Mouse (Mus musculus) thymus, postnatal 4 days (tissue): Measurements from ENCODE around the gene Serac1.
"Not testable (repeated sequence)": the region's sequence is repeated elsewhere in the genome, so short reads cannot be mapped to it uniquely, and the experiment has no call there.

Experiments used
- DNase-seq: peaks from one replicate; pipeline ENCODE4 v3.0.0; 2021

Serac1 gene

DNA sequence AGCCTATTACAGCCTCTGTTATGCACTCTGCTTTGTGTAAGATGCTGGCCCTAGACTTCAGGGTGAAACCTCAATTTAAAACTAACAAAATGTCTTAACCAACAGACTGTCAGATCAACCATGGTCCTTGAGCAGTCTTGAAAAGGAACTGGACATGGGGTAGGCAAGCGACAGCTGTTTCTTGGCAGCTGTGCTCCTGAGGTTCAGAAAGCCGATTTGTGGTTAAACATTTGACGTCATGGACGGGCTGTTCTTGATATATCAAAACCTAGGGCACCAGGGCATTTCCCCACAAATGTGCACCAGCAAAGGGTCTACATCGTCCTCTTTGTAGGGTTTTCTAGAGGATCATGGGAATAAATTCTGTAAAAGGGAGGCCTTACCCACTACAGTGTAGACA is 16.0 kb downstream of the Serac1 start:
- DNase-seq, result no peak

DNA sequence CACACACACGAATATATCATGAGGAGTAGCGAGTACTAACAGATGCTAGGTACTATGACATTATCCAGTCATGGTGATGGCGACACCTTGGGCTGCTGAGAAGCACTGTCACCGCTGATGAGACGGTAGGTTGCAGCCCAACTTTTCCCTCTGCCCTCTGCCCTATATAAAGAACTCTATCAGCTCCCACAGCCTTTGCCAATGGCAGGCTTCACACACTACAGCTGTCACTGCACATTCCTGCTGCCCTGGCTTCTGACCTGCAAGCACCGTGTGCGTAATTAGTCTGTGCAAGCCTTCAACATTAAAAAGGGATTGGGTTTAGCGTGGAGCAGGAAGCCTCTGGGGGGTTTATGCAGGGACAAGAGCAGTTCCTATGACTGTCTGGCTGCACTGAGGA is 16.7 kb downstream of the Serac1 start:
- no peak for DNase-seq

DNA sequence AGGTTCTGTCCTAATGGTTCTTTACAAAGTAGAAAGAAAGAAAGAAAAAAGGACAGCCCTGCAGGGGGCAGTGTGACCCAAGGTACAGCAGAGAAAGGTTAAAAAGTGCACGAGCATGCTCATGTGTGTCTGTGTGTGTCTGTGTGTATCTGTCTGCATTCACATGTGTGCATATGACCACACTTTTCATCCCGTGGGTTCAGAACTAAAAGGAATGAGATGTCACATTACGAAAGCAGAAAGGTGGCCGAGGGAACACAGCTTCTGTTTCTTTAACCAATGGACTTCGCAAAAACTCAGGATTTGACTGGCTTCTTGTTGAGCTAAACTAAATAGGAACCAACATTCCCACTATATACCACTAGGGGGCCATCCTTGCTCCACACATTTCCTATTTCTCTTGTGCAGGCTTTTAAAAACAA is 24.6 kb downstream of the Serac1 start:
- peak; percentile 84 for DNase-seq

DNA sequence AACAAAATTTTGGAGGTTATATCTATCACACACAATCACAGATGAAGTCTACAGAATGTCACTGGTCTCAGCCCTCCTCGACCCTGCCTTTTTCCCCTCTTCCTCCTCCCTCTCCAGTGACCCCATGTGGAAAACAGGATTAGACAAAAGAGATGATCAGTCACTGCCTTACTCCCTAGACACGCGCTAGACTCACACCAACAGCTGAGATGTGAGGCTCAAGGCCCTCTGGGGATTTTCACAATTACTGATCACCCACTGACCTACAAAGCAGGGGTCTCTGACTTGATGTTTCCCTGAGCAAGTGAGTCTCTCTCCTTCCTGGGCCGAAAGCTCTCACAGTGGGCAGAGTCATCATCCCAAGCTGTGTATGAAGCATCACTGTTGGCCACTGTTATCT is 26.7 kb downstream of the Serac1 start:
- DNase-seq, result no peak

DNA sequence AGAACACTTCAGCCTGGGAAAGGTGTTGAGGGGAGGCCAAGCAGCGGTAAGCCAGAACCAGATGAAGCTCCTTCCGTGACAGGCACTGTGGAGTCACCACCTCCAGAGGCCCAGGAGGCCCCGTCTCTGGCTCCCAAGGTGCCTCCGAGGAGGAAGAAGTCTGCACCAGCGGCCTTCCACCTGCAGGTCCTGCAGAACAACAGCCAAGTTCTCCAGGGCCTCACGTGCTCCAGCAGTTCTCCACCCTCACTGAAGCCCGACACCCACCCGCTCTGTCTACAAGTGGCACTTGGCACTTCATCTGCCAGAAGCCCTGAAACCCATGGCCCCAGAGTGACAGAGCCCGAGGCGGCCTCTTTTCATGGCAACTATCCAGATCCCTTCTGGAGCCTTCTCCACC is 42.0 kb downstream of the Serac1 start:
- DNase-seq, result no peak

DNA sequence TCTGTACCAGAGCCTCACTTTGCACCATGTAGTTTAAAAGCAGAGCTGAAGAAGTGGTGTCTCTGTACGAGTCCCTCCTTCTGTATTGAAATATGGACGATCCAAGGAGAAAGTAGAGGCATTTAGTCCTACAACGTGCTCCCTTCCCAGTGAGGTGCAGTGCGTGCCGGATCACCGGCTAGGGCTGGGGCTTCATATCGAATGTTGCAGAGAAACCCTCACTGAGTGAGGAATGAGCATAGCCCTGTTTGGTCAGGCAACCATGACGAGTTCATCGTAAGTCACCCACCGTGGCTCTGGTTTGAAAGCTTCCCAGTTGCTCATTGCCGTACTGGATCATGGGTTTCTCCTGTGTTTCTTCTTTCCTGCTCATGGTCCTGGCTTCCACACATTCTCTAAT is 42.7 kb downstream of the Serac1 start:
- no peak for DNase-seq

DNA sequence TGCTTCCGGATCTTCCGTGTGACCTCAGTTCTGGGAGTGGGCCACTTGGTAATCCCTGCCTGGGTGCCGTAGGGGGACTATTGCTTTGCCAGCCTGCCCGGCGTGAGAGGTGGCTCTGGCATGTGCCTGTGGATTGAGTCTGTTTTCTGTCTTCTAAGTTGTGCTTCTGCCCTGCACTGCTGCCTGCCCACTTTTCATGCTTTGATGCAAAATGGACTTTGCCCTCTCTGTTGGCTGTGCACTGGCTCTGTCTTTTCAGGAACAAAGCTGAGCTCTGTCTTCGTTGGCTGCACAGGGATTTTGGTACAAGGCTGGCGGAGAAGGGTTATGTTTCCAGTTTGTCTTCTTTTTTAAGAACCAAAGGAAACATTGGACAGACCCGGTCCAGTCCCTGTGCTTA is 43.1 kb downstream of the Serac1 start:
- no peak for DNase-seq

DNA sequence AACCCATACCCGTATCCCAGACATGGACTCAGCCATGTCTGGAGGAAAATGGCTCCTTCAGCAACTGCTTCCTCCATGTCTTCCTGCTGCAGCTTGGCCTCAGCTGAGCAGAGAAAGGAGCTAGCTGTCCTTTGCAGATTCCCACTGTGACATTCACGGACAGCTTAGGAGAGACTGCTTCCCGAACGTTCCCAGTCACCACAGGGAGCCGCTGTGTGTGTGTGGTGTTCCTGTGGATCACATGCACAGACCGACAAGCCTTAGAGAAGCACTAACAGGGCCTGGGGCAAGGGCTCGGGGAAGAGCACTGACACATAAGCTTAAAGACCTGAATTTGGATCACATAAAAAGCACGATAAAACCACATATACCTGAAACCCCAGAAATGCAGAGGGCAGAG is 43.9 kb downstream of the Serac1 start:
- no peak for DNase-seq

DNA sequence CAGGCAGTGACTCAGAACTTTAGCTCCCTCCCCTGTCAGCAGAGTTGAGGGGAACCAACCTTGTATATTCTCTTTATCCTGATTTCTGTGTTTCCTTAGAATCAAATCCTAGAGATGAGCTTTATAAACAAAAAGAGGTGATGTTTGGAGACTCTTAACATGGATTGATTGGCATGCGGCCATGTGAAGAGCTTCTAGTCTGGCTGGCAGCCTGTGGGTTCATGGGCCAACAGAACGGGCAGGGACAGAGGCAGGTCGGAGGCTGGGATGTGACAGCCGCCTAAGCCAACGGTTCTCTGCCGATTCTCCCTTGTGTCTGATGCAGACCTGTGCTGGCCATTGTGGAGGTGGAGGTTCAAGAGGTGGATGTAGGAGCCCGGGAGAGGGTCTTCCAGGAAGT is 53.7 kb downstream of the Serac1 start:
- DNase-seq, result no peak

DNA sequence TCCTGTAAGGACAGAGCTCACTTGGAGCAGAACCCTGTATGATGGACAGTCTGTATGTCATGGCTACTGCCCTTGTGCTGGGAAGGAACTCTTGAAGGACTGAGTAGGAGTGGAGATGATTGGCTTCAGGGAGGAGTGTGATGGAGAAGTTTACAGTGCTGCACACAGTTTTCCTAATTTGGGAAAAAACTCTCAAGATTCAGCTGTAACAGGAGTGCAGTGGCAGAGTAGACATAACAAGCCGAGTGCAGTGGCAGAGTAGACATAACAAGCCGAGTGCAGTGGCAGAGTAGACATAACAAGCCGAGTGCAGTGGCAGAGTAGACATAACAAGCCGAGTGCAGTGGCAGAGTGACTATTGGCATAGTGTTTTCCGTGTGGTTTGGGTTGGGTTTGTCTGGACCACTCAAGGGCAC is 58.2 kb downstream of the Serac1 start:
- not testable (repeated sequence) for DNase-seq

DNA sequence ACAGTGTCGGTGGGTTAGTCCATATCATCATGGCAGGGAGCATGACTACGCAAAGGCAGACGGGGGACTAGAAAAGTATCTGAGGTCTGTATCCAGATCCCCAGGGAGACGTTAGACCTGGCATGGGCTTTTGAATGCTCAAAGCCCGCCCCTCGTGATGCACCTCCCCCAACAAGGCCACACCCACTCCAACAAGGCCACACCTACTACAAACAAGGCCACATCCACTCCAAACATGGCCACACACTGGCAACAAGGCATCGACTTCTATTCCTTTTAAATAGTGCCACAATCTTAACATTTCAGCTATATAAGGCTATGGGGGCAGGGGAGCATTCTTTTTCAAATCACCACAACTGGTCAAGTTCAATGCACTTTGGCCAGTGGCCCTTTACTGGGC is 58.9 kb downstream of the Serac1 start:
- DNase-seq, result no peak

DNA sequence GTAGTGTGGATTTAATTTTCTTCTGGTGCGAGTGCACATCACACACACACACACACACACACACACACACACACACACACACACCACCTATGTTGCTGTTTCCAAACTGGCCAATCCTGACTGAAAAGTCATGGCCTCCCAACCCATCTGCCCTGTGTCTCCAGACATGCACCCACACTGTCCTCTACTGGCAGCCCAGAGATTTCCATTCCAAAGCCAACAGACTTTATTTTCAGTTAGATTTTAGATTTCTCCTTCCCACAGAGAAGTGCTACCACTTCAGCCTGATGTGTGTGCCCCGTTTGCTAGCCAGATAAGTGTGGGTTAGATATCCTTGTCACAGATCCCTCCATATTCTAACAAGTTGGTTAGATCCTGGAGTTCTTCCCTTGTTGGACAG is 59.8 kb downstream of the Serac1 start:
- peak; percentile 64 for DNase-seq

DNA sequence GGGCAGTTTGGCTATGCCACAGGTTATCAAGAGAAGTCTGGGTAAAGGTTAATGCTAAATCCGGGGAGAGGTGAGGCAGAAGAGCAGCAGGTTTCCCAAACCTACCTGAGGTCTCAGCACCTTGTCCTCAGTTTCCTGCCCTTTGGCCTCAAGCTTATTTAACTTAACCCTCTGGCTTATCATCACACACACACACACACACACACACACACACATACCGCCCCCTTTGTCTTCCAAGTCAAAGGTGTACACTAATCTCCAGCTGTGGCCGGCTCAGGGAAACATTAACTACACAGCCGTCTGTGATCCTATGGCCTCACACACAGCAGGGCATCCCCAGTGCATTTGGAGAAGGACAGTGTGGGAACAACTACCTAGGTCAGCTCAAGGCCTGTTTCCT is 61.2 kb downstream of the Serac1 start:
- no peak for DNase-seq

DNA sequence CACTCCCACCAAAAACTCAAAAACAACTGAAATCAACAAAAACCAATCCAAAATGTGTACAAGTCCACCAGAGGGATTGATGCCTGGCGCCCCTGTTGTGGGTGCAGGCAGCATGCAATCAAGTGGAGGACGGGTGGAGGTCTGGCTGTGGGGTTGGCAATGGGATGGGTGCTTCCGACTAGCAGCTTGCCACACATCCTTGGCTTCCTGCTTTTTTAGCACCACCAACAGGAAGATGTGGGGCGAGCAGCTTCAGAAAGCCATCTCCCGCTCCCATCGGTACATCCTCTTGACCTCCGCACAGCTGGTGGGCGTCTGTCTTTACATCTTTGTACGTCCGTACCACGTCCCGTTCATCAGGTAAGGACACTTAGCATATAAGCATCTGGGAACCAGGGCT is 62.3 kb downstream of the Serac1 start:
- DNase-seq, result no peak

DNA sequence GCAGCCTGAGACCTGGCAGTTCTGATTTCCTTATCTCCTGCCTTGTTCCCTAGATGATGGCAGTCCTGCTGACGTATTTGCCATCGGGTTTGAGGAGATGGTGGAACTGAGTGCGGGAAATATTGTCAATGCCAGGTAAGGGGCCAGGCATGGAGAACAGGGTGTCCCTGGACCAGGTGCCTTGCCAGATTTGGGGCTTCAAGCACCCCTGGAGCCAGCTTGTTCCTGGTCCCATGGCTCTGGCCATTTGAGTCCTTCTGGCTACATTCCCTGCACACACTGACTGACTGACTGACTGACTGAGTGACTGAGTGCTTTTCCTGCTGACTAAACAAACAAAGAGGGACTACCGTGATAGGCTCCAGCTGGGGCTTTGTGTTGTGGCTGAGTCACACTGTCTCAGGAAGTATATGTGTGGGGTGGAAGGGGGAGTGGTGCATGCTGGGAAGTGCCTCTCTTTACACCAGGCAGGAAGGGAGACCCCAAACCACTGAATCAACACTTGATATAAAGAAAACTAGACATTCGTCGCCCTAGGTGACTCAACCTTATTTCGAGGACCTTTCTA is 63.2 kb downstream of the Serac1 start:
- peak; percentile 77 for DNase-seq

DNA sequence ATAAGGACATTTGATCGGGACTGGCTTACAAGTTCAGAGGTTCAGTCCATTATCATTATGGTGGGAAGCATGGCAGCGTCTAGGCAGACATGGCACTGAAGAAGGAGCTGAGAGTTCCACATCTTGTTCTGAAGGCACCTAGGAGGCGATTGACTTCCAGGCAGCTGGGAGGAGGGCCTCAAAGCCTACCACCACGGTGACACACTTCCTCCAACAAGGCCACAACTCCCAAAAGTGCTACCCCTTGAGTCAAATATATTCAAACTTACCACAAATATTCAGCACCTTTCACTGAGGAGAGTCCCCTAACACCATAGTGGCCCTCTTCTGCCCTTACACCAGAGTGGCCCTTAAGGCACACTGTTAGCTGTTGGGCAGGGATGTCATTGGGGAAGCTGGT is 64.6 kb downstream of the Serac1 start:
- no peak for DNase-seq

DNA sequence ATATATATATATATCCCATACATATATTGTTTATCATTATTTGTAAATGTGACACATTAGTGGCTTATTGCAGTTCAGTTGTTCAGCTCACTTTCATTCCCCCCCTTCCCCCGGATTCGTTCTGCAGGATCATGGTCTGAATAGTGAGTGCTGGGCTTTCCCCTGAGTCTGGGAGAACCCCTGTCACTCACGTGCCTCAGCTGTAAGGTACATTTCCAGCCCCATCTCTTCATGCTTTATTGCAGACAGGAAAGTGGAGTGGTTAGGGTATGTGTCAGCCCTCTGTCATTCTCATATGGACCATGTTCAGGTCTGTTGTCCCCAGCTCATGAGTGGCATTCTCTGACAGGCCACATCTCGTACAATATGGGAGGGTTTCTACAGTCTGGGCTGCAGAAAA is 66.5 kb downstream of the Serac1 start:
- no peak for DNase-seq

DNA sequence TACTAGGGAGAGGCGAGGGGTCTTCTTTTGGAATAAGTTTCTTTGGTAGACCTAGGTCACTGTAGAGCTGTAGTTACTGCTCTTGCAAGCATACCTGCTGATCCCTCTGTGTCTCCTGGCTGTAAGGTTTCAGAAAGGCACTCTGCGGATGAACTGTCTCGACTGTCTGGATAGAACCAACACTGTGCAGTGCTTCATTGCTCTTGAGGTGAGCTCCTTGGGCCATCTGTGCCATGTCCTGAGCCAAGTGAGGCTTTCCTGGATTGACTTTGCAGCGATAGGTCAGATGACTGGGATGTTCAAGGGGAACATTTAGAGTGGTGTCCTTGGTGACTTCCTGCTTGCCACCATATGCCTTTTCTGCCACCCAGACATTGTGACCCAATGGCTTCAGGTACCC is 69.9 kb downstream of the Serac1 start:
- no peak for DNase-seq

DNA sequence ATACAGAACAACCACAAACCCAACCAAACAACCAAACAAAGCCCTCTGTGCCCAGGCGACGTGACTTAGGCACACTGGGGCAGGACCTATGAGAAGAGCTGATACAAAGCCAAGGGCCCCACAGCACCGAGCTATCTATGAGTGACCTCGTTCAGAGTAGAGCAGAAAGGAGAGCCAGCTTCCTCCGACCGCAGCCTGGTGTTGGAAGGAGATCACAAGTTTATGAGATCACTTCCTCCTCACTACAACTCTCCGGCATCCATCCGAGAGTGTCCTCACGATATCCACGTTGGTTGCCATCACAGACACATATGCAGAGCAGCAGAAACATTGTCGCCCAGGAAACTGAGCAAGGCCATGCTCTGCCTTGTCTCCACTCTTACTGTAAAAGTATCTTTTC is 71.0 kb downstream of the Serac1 start:
- DNase-seq, result no peak

DNA sequence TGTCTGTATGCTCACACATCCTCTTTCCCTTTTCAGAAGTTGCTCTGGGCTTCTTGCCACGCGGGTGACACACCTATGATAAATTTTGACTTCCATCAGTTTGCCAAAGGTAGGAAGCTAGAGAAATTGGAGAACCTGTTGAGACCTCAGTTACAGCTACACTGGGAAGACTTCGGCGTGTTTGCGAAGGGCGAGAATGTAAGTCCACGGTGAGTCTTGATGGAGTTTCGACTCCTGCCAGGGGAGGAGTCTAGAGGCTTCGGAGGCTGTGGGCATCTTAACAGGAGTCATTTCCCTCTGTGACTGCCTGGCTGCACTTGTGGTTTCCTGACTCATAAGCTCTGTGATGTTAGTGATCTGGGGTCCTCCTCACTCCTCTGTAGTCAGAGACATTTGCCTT is 71.6 kb downstream of the Serac1 start:
- DNase-seq, result no peak

DNA sequence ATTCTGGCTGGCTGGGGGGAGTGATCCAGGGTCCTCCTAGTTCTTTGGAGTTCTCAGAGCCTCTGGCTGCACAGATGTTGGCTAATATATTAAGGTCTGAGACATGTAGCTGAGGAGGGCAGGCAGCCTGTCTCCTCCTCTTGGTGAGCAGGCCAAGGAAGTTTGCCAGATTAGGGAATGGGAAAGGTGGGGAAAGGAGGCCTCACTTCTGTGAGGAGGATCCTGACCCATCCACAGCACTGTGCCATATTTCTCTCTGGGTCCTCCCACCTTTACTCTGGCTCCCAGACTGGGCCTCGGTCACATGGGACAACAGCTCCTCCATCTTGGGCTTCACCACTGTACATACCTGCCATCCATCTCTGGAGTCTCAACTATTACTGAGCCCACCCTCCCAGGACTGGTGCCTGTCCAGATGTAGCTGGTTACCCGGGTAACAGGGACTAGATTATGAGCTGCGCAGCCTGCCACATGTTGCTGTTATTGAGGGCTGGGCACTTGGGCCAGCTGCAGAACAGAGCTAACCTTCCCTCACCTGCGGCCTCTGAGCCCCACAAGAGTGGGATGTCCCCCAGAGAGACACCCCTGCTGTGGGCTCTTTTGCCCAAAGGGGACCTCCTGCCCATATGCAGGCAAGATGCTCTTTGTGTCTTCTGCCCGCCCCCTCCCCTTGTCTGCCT is 72.3 kb downstream of the Serac1 start:
- no peak for DNase-seq

DNA sequence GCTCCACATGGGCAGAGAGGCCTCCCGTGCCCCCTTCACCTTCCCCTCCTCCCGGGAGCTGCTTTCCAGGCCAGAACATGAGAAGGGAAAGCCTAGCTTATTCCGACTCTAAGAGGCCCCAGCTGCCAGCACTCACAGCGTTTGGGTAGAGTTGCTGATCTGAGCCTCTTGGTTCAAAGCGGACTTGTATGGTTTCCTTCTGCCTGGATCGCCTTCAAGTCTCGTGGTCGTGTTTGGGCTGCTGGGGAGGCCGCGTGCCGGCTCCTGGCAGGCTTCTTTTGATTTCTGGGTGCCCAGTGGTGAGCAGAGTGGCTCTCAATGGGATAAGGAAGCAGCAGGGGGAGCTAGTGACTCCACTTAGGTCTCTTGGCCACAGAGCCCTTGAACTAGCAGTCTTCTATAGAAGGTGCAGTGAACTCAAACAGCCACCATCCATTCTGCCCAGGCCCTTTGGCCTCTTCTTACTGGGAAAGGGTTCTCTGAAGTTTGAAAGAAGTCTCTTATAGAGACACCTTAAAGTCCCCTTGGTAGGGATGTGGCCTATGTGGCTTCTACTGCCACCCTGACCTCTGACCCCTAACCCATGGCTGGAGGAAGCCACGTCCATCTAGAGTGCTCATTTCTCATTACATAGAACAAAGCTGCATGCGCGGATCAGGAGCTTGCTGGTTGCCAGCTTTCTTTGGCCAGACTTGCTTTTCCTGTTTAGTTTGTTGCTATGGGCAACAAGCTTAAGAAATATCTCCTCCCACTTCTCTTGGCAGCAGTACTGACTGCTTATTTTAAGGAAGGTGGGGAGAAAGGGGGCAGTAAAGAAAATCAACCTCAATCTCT is 73.7 kb downstream of the Serac1 start:
- peak; percentile 60 for DNase-seq

DNA sequence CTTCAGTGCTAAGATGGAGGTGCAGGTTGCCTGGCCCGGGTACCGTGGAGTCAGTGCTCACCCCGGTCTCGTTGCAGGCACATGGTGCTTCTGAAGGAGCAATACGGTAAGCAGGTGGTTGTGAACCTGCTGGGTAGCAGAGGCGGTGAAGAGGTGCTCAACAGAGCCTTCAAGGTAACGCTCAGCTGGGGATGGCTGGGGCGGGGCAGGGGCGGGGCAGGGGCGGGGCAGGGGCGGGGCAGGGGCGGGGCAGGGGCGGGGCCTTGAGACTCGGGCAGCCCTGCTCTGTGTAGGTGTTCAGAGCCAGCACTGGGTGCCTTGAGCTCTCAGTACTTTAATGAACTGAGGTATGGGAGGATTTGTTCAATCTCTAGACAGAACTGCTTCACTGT is 74.3 kb downstream of the Serac1 start:
- peak; percentile 41 for DNase-seq

DNA sequence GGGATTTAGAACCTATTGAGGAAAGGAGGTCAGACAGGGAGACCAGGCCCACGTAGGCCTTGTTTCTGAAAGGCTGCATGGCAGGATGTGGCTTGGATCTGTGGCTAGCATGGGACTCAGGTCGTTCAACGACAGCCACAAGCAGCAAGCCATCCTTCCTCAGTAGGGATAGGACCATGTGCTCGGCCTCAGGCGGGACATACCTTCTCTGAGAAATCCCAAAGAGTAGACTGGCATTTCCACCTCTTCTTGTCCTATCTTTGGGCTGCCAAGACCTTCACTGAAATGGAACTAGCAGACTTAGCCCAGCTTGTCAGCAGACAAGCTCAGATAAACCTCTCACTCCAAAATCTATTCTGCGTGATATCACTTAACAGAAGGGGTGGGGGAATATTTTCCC is 75.9 kb downstream of the Serac1 start:
- no peak for DNase-seq
